Mouse (Mus musculus) bone marrow, adult 2 months (tissue): ENCODE data around the gene 3110009E18Rik.
A peak's percentile ranks its signal among the peaks of the same experiment; 100 is the strongest.

ENCODE experiments used
- CTCF ChIP-seq: fragments of 200-500 bp; IDR thresholded peaks from 2 replicates; pipeline ENCODE4 v1.5.1; 2011; ENCODE audit warnings: low read length, control low read depth; ENCODE audit not compliant: control insufficient read depth, insufficient read depth
- POLR2A ChIP-seq: fragments of 200-500 bp; IDR thresholded peaks from 2 replicates; pipeline ENCODE4 v1.6.1; 2011; ENCODE audit warnings: low read depth, mild to moderate bottlenecking, control low read depth, low read length, borderline replicate concordance; ENCODE audit not compliant: control insufficient read depth

DNA sequence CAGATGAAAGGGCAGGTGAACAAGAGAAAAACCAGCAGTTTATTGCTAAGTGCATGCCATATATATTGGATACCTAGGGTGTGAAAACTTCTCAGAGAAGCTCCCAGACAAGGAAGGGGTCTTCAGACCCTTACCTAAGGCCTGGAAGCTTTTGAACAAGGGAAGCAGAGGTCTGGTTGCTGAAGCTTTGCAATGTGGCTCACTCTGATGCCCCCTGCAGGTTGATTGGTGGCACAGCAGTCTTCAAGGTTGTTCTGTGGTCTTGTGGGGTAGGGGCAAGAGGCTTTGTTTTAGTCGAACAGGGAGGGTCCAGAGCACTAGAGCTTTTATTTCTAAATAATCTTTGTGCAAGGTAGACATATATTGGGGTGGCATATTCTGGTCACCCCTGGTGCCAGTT, 34.3 kb downstream of the 3110009E18Rik start:
- peak; percentile 72 for TF ChIP-seq CTCF
- TF ChIP-seq POLR2A: no peak
